Mouse (Mus musculus): Measurements from ENCODE around the gene Man1a2.

GRCm38 (mm10) chr3:100591053-100591452 lies 94.2 kb downstream of the Man1a2 start:
- TF ChIP-seq CTCF (IDR thresholded peaks at IDR 0.05; ENCODE audit: extremely low read depth, insufficient read depth, low read length) = no peak
- TF ChIP-seq POLR2A (IDR thresholded peaks at IDR 0.05; ENCODE audit: extremely low read depth, insufficient read depth, low read length) = no peak

All from cortical plate, adult 2 months (tissue).